Mouse (Mus musculus): Measurements from ENCODE around the gene Socs5. TPM values are rescaled to one million over a fixed set of nuclear protein-coding genes. Genes with fewer than 3 reads are reported as not detected.

Socs5 gene
- total RNA-seq, 1 experiment from 2014 or later, result 6.5 TPM

DNA sequence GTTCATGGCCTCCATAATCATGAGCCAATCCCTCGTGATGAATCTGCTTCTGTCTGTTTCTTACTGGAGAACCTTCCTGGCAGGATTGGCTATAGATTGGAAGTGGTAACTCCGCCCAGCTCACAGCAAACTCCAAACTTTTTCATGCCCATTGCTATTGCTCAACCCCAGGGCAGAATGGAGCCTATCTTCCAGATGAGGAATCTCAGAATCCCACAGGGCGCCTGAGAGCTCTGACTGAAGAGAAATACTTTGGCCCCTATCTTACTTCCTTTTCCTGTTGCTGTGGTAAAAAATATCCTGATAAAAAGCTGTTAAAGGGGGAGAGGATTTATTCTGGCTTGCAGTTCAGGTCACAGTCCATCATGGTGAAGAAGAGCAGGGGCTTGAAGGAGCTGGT, 48.2 kb downstream of the Socs5 start:
- no peak for ATAC-seq (replicated peaks; ENCODE audit: insufficient number of reproducible peaks, low FRiP score, low TSS enrichment, poor library complexity, severe bottlenecking)

- no peak for ATAC-seq (replicated peaks; ENCODE audit: insufficient number of reproducible peaks, low FRiP score, low TSS enrichment, poor library complexity, severe bottlenecking)
Measured at GRCm38 (mm10) chr17:87157739-87158138, 50.3 kb downstream of the Socs5 start.

DNA sequence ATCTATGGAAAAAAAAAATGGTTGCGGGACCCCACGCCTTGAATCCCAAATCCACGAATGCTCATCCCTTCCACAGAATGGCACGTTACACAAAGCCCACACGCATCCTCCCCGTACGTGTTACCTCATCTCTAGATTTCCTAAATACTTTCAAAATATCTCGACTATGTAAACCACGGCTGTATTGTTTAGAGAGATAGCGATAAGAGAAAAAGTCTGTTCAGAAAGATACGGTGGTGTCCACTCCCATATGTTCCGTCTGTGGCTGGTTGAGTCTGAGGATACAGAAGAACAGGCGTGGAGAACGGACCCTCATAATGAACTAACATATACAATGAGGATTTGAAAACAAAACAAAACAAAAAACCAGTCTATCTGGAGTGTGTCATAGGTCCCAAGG, 51.1 kb downstream of the Socs5 start:
- ATAC-seq (replicated peaks; ENCODE audit: insufficient number of reproducible peaks, low FRiP score, low TSS enrichment, poor library complexity, severe bottlenecking), result no peak

- ATAC-seq (replicated peaks; ENCODE audit: insufficient number of reproducible peaks, low FRiP score, low TSS enrichment, poor library complexity, severe bottlenecking), result no peak
Measured at GRCm38 (mm10) chr17:87160270-87160669, 52.8 kb downstream of the Socs5 start.

DNA sequence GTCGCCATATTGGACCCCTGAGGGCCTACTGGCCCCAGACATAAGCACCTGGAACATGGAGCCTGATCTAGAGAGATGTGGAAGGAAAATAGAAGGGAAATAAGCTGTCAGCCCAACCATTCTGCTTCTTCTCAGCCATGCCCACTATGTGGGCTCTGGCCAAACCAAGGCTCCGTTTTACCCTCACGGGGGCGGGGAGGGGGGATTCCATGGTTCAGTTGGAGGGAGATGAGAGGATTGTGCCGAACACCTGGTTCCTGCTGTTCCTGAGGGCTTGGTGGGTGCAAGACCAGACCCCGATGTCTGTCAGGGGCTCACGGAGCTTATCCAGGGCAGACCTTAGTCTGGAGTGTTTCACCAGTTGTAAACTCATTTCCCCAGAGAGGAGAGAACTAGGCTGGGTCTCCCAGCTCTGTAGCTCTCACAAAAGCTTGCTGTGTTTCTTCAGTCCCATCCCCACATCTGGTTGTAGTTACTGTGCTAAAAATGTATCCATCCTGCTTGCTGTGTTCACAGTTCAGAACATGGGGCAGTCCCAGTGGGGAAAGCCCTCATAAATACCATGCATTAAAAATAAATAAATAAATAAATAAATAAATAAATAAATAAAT, 56.9 kb downstream of the Socs5 start:
- no peak for ATAC-seq (replicated peaks; ENCODE audit: insufficient number of reproducible peaks, low FRiP score, low TSS enrichment, poor library complexity, severe bottlenecking)

- no peak for ATAC-seq (replicated peaks; ENCODE audit: insufficient number of reproducible peaks, low FRiP score, low TSS enrichment, poor library complexity, severe bottlenecking)
Measured at GRCm38 (mm10) chr17:87167407-87167806, 59.9 kb downstream of the Socs5 start.

GRCm38 (mm10) chr17:87169076-87169475, 61.6 kb downstream of the Socs5 start:
- no peak for ATAC-seq (replicated peaks; ENCODE audit: insufficient number of reproducible peaks, low FRiP score, low TSS enrichment, poor library complexity, severe bottlenecking)

DNA sequence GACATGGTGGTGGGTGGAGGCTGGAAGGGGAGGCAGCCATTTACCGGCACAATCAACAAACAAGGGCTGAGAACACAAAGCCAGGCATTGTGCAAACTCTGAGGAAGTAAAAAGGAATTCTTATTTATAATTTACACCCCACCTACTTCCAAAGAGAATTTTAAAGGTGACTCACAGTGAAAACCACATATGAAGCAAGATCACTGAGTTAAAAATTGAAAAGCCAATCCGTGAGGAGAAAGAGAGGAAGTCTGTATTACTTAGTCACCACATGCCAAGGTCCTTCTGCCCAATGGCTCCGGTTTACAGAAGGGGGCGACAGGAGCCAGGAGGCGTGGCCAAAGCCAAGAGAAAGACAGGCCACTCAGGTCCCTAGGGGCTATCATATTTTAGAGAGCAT, 62.9 kb downstream of the Socs5 start:
- ATAC-seq (replicated peaks; ENCODE audit: insufficient number of reproducible peaks, low FRiP score, low TSS enrichment, poor library complexity, severe bottlenecking), result peak; percentile 72

DNA sequence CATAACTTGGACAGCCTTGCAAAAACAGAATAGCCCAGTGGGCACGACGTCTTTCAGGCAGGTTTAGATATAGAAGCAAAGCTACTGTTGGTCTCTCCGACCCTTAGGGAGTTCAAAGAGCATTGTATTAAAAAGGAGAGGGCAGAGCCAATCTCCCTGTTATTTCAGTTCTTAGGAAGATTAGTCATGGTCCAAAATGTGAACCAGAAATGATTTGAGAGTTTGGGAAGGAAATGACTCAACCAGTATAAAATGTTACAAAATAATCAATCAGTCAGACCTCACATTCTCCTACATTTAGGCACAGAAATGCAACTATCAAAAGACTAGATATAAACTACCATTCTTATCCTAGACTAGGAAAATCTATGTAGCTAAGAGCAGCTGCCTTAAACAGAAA, 64.6 kb downstream of the Socs5 start:
- no peak for ATAC-seq (replicated peaks; ENCODE audit: insufficient number of reproducible peaks, low FRiP score, low TSS enrichment, poor library complexity, severe bottlenecking)

- no peak for ATAC-seq (replicated peaks; ENCODE audit: insufficient number of reproducible peaks, low FRiP score, low TSS enrichment, poor library complexity, severe bottlenecking)
Measured at GRCm38 (mm10) chr17:87173966-87174365, 66.5 kb downstream of the Socs5 start.

GRCm38 (mm10) chr17:87174651-87175331, 67.3 kb downstream of the Socs5 start:
- no peak for ATAC-seq (replicated peaks; ENCODE audit: insufficient number of reproducible peaks, low FRiP score, low TSS enrichment, poor library complexity, severe bottlenecking)

DNA sequence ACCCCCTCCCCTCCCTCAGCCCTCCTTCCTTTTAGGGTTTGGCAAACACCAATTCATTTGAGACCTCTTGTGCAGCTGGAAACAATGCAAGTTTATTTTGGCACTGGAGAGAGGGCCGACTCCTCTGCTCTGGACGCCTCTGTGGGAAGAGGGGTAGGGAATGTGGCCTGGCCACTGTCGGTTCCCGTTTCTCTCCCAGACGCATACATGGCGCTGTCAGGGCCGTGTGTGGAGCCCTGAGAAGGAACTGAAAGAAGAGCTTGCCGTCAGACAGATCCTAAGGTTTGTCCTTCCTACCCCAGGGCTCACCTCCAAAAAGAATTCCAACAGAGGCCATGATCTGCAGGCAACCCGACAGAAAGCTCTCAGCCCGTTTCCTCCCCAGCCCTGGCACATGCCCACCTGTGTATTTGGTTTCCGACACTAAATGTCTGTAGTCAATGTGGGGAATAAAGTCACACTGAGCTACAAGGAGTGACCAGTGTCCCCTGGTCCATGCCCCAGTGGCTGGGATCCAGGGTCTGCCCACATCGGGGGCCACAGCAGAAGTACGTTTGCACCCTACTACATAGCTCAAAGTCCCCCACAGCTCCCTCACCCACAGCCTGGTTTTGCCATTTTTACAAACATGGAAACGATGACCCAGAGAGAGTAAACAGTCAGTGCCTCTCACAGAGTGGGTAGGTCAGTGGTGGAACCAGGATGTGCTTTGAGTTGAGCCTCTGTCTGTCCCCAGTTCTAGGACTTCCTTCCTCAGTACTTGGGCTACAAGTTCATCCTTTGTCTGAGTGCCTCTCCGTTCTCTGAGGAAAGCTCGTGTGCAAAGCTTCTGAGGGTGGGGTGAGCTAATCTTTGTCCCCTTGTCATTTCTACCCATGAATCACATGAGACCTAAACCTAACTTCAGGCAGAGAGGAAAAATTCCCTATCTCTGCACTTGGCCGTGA, 68.9 kb downstream of the Socs5 start:
- no peak for ATAC-seq (replicated peaks; ENCODE audit: insufficient number of reproducible peaks, low FRiP score, low TSS enrichment, poor library complexity, severe bottlenecking)

GRCm38 (mm10) chr17:87178596-87179590, 71.4 kb downstream of the Socs5 start:
- no peak for ATAC-seq (replicated peaks; ENCODE audit: insufficient number of reproducible peaks, low FRiP score, low TSS enrichment, poor library complexity, severe bottlenecking)

DNA sequence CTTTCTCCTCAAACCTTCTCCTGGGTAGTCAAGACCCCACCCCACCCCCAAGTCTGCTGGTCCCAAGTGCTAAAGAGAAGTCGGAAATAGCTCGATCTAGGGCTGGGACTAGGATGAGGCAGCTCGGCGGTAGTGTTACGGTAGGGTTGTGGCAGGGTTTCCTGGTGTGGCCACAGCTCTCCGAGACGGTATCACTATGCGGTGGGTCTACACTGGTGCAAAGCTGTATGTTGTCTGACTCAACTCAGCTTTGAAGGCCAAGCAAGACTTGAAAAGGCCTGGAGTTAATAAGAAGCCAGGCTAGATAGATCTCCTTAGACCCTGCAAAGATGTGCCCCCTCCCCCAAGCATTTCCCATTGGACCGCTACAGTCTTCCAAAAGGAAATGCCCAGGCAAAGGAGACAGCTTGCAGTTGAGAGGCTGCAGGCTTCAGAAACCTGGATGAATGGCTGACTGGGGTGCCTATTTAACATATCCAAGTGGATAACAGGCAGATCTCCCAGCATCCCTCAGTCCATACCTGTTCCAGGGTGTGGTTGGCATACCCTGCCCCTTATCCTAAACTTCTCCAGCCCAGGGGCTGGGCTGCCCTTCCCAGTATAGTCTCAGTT, 72.6 kb downstream of the Socs5 start:
- ATAC-seq (replicated peaks; ENCODE audit: insufficient number of reproducible peaks, low FRiP score, low TSS enrichment, poor library complexity, severe bottlenecking), result no peak

- no peak for ATAC-seq (replicated peaks; ENCODE audit: insufficient number of reproducible peaks, low FRiP score, low TSS enrichment, poor library complexity, severe bottlenecking)
Measured at GRCm38 (mm10) chr17:87181683-87182346, 74.3 kb downstream of the Socs5 start.

GRCm38 (mm10) chr17:87185461-87186066, 78.1 kb downstream of the Socs5 start:
- no peak for ATAC-seq (replicated peaks; ENCODE audit: insufficient number of reproducible peaks, low FRiP score, low TSS enrichment, poor library complexity, severe bottlenecking)

DNA sequence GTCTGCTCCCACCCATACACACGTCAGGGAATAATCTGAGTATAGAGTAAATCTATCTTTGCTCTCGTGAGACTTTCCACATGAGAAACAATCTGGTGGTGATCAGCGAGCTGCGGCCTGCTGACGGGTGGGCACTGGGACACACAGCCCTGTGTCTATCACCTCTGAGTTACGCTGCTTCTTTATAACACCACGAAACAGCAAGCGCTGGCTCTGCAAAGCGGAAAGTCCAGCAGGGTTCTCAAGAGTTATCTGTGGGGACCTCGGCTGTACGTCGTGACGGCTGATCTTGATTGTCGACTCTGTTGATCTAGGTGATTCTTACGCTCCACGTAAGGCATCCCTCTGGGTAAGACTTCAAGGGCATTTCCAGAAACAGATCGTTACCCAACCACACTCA, 79.5 kb downstream of the Socs5 start:
- no peak for ATAC-seq (replicated peaks; ENCODE audit: insufficient number of reproducible peaks, low FRiP score, low TSS enrichment, poor library complexity, severe bottlenecking)

Measured in monocyte, adult 5-6 weeks (primary cell).